Mouse (Mus musculus) left cerebral cortex, postnatal 25 days (tissue): Measurements from ENCODE around the gene Banp. TPM values are rescaled to one million over a fixed set of nuclear protein-coding genes. Genes with fewer than 3 reads are reported as not detected.

Source experiments
- DNase-seq, 2 experiments: peaks; one replicate each; pipeline ENCODE4 v3.0.0; 2022; ENCODE audit warnings: low spot score in 2 of 2, mixed read lengths in 1 of 2
- intact Hi-C: fragments of 180-260 bp; cut with DNase I; formaldehyde crosslinking; loops from one replicate; pipeline ENCODE4 v1.15.1; 2025
- total RNA-seq, 2 experiments: library from RNA; stranded (reverse); gene quantifications; 2 replicates each; pipeline ENCODE4 v1.2.3; 2021

The Banp gene
- 10 to 100 TPM; 36.5 to 58.6 TPM for total RNA-seq

DNA sequence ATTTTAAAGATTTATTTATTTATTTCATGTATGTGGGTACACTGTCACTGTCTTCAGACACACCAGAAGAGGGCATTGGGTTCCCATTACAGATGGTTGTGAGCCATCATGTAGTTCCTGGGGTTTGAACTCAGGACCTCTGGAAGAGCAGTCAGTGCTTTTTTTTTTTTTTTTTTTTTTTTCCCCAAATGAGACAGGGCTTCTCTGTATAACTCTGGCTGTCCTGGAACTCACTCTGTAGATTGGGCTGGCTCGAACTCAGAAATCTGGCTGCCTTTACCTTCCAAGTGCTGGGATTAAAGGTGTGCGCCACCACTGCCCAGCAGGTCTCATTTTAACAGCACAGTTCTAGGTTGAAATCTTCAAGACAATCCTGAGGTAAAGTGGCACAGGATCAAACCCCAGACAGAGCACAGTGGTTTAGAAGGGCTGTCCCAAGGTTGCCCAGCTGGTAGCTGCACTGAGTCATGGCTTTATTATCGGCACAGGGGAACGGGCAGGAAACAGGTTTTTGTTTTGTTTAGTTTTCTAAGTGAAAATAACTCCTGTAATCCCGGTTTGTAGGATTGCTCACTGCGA is at the start of gene Banp:
Gene Banp (plus strand): TSS at position 529 of the 579 bp plus-strand sequence.
- intact Hi-C loops: no loop called here
- DNase-seq: no peak

- intact Hi-C loops: no loop called here
- DNase-seq: peak in 1 of 2 experiments; percentile 47
Observed at GRCm38 (mm10) chr8:121901498-121902236, 47.9 kb upstream of the Banp start.

GRCm38 (mm10) chr8:121903977-121904376 is 45.6 kb upstream of the Banp start:
- intact Hi-C loops: no loop called here

DNA sequence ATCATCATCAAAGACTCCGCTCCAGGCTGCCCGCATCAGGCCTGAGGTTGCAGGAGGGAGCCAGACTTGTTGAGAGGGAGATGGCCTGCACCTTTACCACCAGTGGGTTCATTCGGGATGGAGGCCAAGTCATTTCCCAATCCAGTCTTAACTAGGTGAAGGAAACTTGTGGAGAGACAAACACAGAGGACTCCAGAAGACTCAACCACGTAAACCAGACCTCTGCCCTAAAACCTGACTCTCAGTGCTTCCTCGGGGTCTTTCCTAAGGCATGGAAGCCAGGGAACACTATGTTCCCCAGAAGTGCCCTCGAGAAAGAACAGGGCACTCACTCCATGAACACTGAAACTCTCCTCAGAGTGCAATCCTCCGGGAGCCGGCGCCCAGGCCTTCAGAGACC is 44.6 kb upstream of the Banp start:
- DNase-seq: no peak
- intact Hi-C loops: no loop called here

More at GRCm38 (mm10) chr8:121903977-121904376, 45.6 kb upstream of the Banp start:
- DNase-seq: no peak

GRCm38 (mm10) chr8:121905420-121905819 is 44.1 kb upstream of the Banp start:
- intact Hi-C loops: no loop called here
- DNase-seq: no peak

- intact Hi-C loops: loop anchor here (2.0 kb wide), 1 partner anchor 175 kb away; no protein-coding TSS in a partner anchor
- DNase-seq: no peak
Observed at GRCm38 (mm10) chr8:121905864-121906263, 43.7 kb upstream of the Banp start.

- intact Hi-C loops: loop anchor here (2.0 kb wide), 1 partner anchor 176 kb away; no protein-coding TSS in a partner anchor
Observed at GRCm38 (mm10) chr8:121906542-121907512, 42.7 kb upstream of the Banp start.

DNA sequence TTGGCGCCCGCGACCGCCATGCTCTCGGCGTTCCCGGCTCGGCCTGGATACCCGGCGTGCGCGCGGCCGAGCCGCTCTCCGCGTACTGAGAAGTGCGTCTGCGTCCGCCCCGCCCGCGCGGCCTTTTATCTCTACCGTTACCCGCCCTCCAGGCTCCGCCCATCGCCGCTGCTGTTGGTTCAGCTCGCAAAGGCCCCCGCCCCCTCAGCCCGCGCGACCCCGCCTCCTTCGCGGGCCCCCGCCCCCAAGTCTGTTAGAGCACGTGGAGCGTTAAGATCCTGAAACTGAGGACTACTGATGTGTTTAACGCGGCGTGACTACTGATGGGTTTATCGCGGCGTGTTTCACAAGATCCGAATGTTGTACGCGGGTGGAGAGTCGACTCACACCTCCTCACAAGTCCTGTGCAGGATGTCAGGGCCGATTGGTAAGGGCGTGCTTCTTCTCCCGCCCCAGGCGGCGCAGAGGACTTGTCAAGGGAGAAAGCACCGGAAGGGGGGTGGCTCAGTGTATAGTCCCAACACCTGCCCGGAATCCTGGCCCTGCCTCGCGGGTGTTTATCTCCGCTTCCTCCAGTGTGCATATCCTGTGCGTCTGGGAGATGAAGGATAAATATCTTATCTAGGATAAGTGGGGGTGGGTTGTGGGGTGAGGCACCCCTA is 41.8 kb upstream of the Banp start, which contains the start of gene Slc7a5:
Gene Slc7a5 (minus strand): TSS at position 108 of the 662 bp plus-strand sequence.
- intact Hi-C loops: loop anchor here (2.0 kb wide), 1 partner anchor 177 kb away; no protein-coding TSS in a partner anchor
- peak; percentile 97 for DNase-seq

More at GRCm38 (mm10) chr8:121906542-121907512, 42.7 kb upstream of the Banp start:
- peak; percentile 58 to 61 for DNase-seq

DNA sequence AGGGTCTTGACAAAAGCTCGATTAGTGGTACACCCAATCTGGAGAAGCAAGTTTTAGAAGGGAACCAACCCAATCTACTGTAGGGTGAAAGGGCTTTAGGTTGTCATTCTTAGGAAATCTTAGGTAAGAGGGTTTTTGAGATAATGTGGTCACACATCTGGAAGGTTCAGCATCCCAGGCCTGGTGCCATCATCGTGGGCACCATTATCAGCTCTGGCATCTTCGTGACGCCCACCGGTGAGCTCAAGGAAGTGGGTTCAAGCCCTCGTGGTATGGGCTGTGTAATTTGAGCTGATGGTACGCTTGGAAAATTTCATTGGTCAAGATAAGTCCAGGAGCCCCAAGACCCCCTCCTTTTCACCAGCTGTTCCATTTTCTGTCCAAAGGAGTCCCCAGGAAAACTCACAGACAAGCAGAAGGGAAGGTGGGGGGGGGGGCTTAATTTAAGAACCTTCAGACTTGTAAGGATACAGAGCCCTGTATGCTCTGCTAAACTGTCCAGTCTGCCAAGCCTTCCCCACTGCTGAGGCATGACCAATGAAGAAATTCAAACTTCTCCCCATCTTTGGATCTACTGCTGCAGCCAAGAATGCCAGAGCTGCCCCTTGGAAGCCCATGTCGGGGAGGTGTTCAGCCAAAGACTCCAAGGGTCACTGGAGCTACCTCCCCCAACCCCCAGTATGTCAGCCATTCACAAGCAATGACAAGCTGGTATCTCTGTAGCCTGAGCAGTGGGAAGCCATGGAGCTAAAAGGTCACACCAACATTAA is 41.0 kb upstream of the Banp start:
- DNase-seq: no peak
- intact Hi-C loops: loop anchor here (1.0 kb wide), 2 partner anchors 34 to 57 kb away; no protein-coding TSS in a partner anchor

DNA sequence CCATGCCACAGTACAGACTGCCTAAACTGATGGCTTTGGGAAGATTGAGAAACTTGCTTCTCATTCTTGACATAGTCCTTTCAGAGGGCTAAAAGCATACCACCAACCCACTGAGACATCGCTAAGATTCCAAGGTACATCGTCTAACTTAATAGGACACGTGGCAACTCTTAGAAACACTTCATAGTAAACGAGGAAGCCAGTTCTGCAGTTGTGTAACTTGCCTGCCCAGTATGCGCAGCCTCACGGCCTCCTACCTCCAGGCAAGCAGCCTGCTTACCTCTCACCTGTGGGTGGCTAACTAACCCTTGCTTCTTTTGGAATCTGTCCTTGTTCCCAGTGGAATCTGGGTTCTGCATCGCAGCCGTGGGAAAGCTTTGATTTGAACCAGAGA is 40.4 kb upstream of the Banp start:
- no peak for DNase-seq
- intact Hi-C loops: loop anchor here (1.0 kb wide), 2 partner anchors 35 to 58 kb away; no protein-coding TSS in a partner anchor

- DNase-seq: peak; percentile 68 to 81
- intact Hi-C loops: loop anchor here (1.0 kb wide), 2 partner anchors 35 to 58 kb away; no protein-coding TSS in a partner anchor
Observed at GRCm38 (mm10) chr8:121909663-121910062, 39.9 kb upstream of the Banp start.

GRCm38 (mm10) chr8:121911400-121911799 is 38.1 kb upstream of the Banp start:
- intact Hi-C loops: no loop called here

GRCm38 (mm10) chr8:121911987-121912386 is 37.6 kb upstream of the Banp start:
- intact Hi-C loops: no loop called here
- no peak for DNase-seq

More at GRCm38 (mm10) chr8:121911400-121911799, 38.1 kb upstream of the Banp start:
- no peak for DNase-seq

- DNase-seq: no peak
- intact Hi-C loops: no loop called here
Observed at GRCm38 (mm10) chr8:121912831-121913230, 36.7 kb upstream of the Banp start.

GRCm38 (mm10) chr8:121913378-121913777 is 36.2 kb upstream of the Banp start:
- intact Hi-C loops: no loop called here
- no peak for DNase-seq

DNA sequence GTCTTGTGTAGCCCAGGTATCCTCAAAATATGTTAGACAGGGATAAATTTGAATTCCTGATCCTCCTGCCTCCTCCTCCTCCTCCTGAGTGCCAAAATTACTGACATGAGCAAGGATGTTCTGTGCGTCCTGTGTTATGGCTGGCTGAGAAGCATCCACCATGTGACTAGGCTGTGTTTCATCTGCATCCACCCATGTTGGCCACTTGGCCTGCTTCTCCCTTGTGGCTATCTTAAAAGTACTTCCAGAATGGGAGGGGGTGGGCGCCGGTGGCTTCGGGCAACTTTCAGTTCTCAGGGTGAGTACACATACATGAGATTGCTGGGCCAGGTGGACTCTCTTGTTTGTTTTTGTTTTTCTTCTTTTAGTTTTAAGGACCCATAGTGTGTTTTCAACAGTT is 30.4 kb upstream of the Banp start:
- intact Hi-C loops: no loop called here
- no peak for DNase-seq

DNA sequence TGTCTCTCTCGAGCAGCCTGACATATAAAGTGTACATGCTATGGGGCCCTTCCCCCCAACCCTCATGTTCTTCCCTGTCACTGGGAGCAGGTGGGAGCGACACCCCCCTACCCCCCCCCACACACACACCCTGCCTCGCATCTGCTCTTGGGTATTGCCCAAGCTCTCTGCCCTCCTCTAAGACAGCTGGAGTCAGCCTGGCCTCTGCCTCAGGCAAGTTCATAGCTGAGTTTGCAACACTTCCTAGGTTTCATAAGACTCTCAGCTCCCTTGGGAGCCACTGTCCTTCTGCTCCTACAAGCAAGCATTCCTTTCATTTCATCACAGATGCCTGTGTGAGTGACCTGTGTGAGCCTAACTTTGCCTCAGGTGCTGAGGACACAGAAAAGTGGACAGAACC is 29.8 kb upstream of the Banp start:
- intact Hi-C loops: loop anchor here (5.0 kb wide), 1 partner anchor 202 kb away; no protein-coding TSS in a partner anchor
- no peak for DNase-seq

DNA sequence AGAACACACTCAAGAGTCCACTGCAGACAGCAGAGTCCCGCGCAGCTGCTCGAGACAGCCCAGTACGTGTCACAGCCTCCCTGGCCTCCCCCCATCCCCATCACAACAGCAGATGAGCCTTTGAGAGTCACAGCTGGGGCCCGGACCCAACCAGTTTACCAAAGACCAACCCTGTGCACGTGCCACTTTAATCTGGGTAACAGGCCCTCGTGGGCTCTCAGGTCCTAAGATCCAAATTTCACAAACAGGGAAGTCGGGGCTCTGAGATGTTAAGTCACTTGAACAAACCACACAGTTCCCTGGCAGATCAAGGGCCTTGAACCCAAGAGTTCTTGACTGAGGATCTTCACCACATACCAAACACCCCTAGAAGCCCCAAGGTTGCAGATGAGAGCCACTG is 28.0 kb upstream of the Banp start:
- intact Hi-C loops: loop anchor here (5.0 kb wide), 1 partner anchor 204 kb away; no protein-coding TSS in a partner anchor
- no peak for DNase-seq
